Mouse (Mus musculus) lung, adult 2 months (tissue): Measurements from ENCODE around the gene Hist1h2ao. TPM values are rescaled to one million over a fixed set of nuclear protein-coding genes. Genes with fewer than 3 reads are reported as not detected.
"Not testable (repeated sequence)": the region's sequence is repeated elsewhere in the genome, so short reads cannot be mapped to it uniquely, and the experiment has no call there.

Source experiments
- DNase-seq: peaks from one replicate; pipeline ENCODE4 v3.0.0; 2022
- H3K4me1 ChIP-seq: fragments of 200-500 bp; 2 replicates; pipeline ENCODE4 v1.6.1; 2011; ENCODE audit warnings: low read length; ENCODE audit not compliant: control insufficient read depth, insufficient read depth
- H3K4me3 ChIP-seq: fragments of 200-500 bp; replicated peaks from 2 replicates; pipeline ENCODE3; 2011; ENCODE audit warnings: low read depth, mild to moderate bottlenecking, control low read depth, low read length; ENCODE audit errors: extremely low read depth
- CTCF ChIP-seq: fragments of 200-500 bp; IDR thresholded peaks from 2 replicates; pipeline ENCODE4 v1.5.1; 2011; ENCODE audit warnings: mild to moderate bottlenecking, low read length, control low read depth; ENCODE audit not compliant: insufficient read depth
- POLR2A ChIP-seq: fragments of 200-500 bp; IDR thresholded peaks from 2 replicates; pipeline ENCODE4 v1.6.1; 2011; ENCODE audit warnings: low read depth, mild to moderate bottlenecking, control low read depth, low read length, borderline replicate concordance; ENCODE audit errors: extremely low read depth
- WGBS: fragments of 180-500 bp; shearing (Covaris S2); methylation state at CpG from one replicate; pipeline ENCODE4 v1.1.7; 2018; 5-methylcytosine and 5-hydroxymethylcytosine counted together
- polyA plus RNA-seq: library from polyadenylated mRNA; depleted of rRNA; stranded (reverse); fragments of >200 nt; gene quantifications from 2 replicates; pipeline ENCODE4 v1.2.3, GENCODE M21; 2012; rRNA removed

Hist1h2ao gene
- not detected in 2 replicates for polyA plus RNA-seq

- H3K4me3 ChIP-seq, DNase-seq, H3K4me1 ChIP-seq: not testable (repeated sequence)
- no CpG with 5 or more reads among the region's 23 CpGs for WGBS
Observed at GRCm38 (mm10) chr13:21810073-21810472, at the start of gene Hist1h2ao, which contains the start of gene Hist1h2bq. Gene Hist1h2ao, plus strand, starts transcription at chr13:21810465. Gene Hist1h2bq, minus strand, starts transcription at chr13:21810197.

GRCm38 (mm10) chr13:21778814-21779766, 31.2 kb upstream of the Hist1h2ao start:
- 1% methylated on average over 33 of the region's 33 CpGs for WGBS
- TF ChIP-seq POLR2A (peak; percentile 22; the same call in 1 of the 2 replicates), CTCF (no peak)
- H3K4me1 ChIP-seq = peaks cover 10% of the 10 kb centered on the region
- DNase-seq = peak; percentile 45
- H3K4me3 ChIP-seq = peak overlapping the region; percentile 81

- H3K4me1 ChIP-seq = peaks cover 10% of the 10 kb centered on the region
- H3K4me3 ChIP-seq = peak within 1 kb of the TSS; percentile 81
- no peak for TF ChIP-seq CTCF
- WGBS = 1% methylated on average over 44 of the region's 44 CpGs
- peak; percentile 47 for DNase-seq
Observed at GRCm38 (mm10) chr13:21779767-21780731, 30.2 kb upstream of the Hist1h2ao start, which contains the start of gene Hist1h1b. Gene Hist1h1b, minus strand, starts transcription at chr13:21780625.

- DNase-seq = no peak
- 52% methylated on average over 6 of the region's 6 CpGs for WGBS
- Histone ChIP-seq H3K4me3 (no peak overlapping the region), H3K4me1 (peaks cover 10% of the 10 kb centered on the region)
- TF ChIP-seq POLR2A (no peak), CTCF (no peak)
Observed at GRCm38 (mm10) chr13:21781021-21781555, 29.2 kb upstream of the Hist1h2ao start.

- 91% methylated on average over 1 of the region's 1 CpGs for WGBS
- Histone ChIP-seq H3K4me1 (peaks cover 10% of the 10 kb centered on the region), H3K4me3 (no peak overlapping the region)
- TF ChIP-seq POLR2A = no peak
- no peak for TF ChIP-seq CTCF
- DNase-seq = no peak
Observed at GRCm38 (mm10) chr13:21781639-21782038, 28.6 kb upstream of the Hist1h2ao start.

- WGBS = 3% methylated on average over 17 of the region's 35 CpGs
- DNase-seq, H3K4me1 ChIP-seq: not testable (repeated sequence)
- TF ChIP-seq POLR2A = 0 out of 2 replicates have a peak, but pooled peaks have one; percentile 22
- H3K4me3 ChIP-seq = peak overlapping the region; percentile 10
Observed at GRCm38 (mm10) chr13:21782361-21783254, 27.7 kb upstream of the Hist1h2ao start.

GRCm38 (mm10) chr13:21783255-21783617, 27.0 kb upstream of the Hist1h2ao start, which contains the start of gene Hist1h3i:
Gene Hist1h3i, minus strand, starts transcription at chr13:21783370.
- TF ChIP-seq POLR2A (peak; percentile 18; the same call in 1 of the 2 replicates), CTCF (no peak)
- peaks cover 10% of the 10 kb centered on the region for H3K4me1 ChIP-seq
- WGBS = under 1% methylated on average over 19 of the region's 20 CpGs
- DNase-seq = peak; percentile 20
- H3K4me3 ChIP-seq = peak within 1 kb of the TSS; percentile 64

GRCm38 (mm10) chr13:21783734-21784161, 26.5 kb upstream of the Hist1h2ao start:
- Histone ChIP-seq H3K4me1 (peaks cover 10% of the 10 kb centered on the region), H3K4me3 (peak overlapping the region; percentile 27)
- no peak for DNase-seq
- WGBS = 5% methylated on average over 9 of the region's 9 CpGs
- TF ChIP-seq CTCF (no peak), POLR2A (no peak)
